Mouse (Mus musculus) limb, embryonic 10.5 days (tissue): ENCODE measurements around the gene Sipa1l3. TPM values are rescaled to one million over a fixed set of nuclear protein-coding genes. Genes with fewer than 3 reads are reported as not detected.

Experiments used
- DNase-seq: peaks from one replicate; pipeline ENCODE4 v3.0.0-alpha.2; 2017; ENCODE audit warnings: low spot score
- H3K27ac ChIP-seq: fragments of 300-500 bp; sonication (generic); 2 replicates; pipeline ENCODE4 v1.5.1; 2016; ENCODE audit warnings: mild to moderate bottlenecking
- H3K27me3 ChIP-seq: fragments of 300-500 bp; sonication (generic); 2 replicates; pipeline ENCODE4 v1.6.1; 2016; ENCODE audit warnings: low read depth, mild to moderate bottlenecking; ENCODE audit not compliant: poor library complexity, severe bottlenecking
- H3K36me3 ChIP-seq: fragments of 300-500 bp; sonication (generic); 2 replicates; pipeline ENCODE4 v1.6.1; 2016; ENCODE audit warnings: mild to moderate bottlenecking, moderate library complexity
- H3K4me1 ChIP-seq: fragments of 300-500 bp; sonication (generic); 2 replicates; pipeline ENCODE4 v1.6.1; 2016
- H3K4me3 ChIP-seq: fragments of 300-500 bp; sonication (generic); 2 replicates; pipeline ENCODE4 v1.5.1; 2016; ENCODE audit warnings: mild to moderate bottlenecking, moderate library complexity
- H3K9me3 ChIP-seq: fragments of 300-500 bp; sonication (generic); replicated peaks from 2 replicates; pipeline ENCODE4 v1.6.1; 2016; ENCODE audit warnings: mild to moderate bottlenecking
- WGBS: fragments of 180-500 bp; shearing (Covaris S2); methylation state at CpG from one replicate; pipeline ENCODE4 v1.1.7; 2016; 5-methylcytosine and 5-hydroxymethylcytosine counted together
- polyA plus RNA-seq: library from polyadenylated mRNA; unstranded; fragments of >200 nt; fragmentation: Nextera tagmentation; extraction: Ambion mirVana; gene quantifications from 2 replicates; pipeline ENCODE4 v1.2.1, GENCODE M21; 2016

Sipa1l3 gene
- polyA plus RNA-seq, 1 experiment from 2014 or later = 12.6 TPM

DNA sequence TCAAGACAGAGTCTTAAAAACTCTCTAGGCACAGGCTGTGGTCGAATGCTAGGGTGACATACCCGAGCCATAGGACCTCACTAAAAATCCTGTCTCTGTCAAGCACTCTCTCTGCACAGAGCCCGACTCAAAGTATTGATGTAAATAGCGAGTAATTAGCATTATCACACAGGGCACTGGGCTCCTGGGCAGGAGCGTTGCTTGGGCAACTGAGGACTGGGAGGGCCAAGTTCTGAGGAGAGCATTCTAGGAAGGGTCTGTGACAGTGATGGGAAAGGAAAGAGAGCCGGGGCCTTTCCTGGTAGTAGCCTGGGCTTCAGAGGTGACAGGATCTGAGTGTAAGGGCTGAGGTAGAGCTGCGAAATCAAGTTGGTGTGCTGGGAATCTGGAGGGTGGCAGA, 212.3 kb downstream of the Sipa1l3 start:
- peaks cover 28% of the 10 kb centered on the region for H3K27me3 ChIP-seq
- 29% methylated on average over 7 of the region's 7 CpGs for WGBS
- H3K4me1 ChIP-seq = peaks cover 60% of the 10 kb centered on the region
- no peaks in the 10 kb centered on the region for H3K9me3 ChIP-seq
- 0 out of 2 replicates have a peak overlapping the region, but pooled peaks have one; percentile 34 for H3K27ac ChIP-seq
- H3K36me3 ChIP-seq = peaks cover 6% of the 10 kb centered on the region
- H3K4me3 ChIP-seq = peak overlapping the region; percentile 76; the same call in 1 of the 2 replicates
- DNase-seq = no peak

DNA sequence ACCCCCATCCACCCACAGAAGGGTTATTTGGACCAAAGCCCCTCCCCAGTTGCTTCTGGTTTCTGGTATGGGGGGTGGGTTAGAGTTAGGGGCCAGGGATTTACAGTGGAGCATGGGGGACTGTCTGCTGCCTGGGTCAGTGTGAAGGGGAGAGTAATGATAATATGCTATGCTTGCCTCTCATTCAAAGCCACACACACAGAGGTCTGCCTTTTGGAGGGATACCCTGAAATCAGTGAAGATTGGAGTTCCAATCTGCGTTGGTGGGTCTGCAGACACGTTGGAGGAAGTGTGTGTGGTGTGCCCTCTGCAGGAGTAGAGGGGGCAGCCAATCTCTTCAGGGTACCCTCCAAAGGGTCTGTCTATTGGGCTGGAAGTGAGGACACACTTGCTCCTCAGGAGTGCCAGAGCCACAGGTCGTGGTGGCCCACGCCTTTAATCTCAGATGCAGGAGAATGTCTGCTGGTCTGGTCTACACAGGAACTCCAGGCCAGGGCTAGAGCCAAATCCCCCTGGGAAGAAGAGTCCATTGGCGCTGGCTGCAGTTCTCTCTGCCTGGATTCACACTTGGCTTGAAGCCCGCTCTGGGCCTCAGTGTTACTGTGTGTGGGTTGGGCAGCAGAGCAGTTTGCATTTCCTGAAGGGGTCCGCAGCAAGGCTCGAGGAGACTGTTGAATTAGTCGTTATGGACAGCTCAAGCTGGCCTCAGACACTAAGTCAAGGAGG, 213.0 kb downstream of the Sipa1l3 start:
- WGBS = 20% methylated on average over 9 of the region's 9 CpGs
- peaks cover 28% of the 10 kb centered on the region for H3K27me3 ChIP-seq
- peak overlapping the region; percentile 85 for H3K27ac ChIP-seq

GRCm38 (mm10) chr7:29304463-29305262, 213.8 kb downstream of the Sipa1l3 start:
- under 1% methylated on average over 48 of the region's 48 CpGs for WGBS
- no peaks in the 10 kb centered on the region for H3K36me3 ChIP-seq
- peaks cover 24% of the 10 kb centered on the region for H3K27me3 ChIP-seq
- H3K27ac ChIP-seq = peak overlapping the region; percentile 85
- DNase-seq = peak; percentile 66
- H3K4me1 ChIP-seq = peaks cover 57% of the 10 kb centered on the region
- H3K4me3 ChIP-seq = peak overlapping the region; percentile 76
- H3K9me3 ChIP-seq = no peaks in the 10 kb centered on the region

More for the DNA sequence above, 213.0 kb downstream of the Sipa1l3 start:
- Histone ChIP-seq H3K4me3 (peak overlapping the region; percentile 76), H3K36me3 (no peaks in the 10 kb centered on the region), H3K9me3 (no peaks in the 10 kb centered on the region), H3K4me1 (peaks cover 60% of the 10 kb centered on the region)
- DNase-seq = peak; percentile 37

DNA sequence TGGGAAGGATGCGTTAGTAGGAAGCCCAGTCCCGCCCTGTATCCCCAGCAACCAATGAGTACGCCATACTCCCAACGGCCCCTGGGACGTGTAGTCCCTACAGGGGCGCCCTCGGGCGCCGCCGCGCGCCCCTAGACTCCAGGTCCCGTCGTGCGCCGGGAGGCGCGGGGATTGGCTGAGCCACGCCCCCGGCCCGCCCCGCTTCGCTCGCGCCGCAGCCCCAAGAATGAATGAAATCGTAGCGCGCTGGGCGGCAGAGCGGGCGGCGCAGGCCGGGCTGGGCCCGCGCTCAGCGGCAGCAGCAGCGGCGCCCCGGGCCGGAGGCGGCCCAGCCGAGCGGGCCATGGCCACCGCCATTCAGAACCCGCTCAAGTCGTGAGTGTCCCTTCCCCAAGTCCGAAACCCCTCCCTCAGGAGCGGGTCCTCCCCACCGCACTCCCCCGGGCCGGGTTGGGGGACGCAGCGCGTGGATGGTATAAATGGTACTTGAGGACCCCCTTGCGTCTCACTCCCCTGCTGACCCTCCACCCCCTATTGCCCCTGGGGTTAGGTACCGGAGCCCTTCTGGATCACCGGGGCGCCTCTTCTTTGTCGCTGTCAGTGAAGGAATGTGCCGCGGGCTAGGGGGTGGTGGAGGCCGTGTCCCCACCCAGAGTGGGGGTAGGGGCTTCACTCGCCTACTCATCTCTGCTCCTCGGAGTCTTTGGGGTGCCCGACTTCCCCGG, 214.5 kb downstream of the Sipa1l3 start, which contains the start of gene Dpf1:
Gene Dpf1 (plus strand): TSS at position 214 of the 725 bp plus-strand sequence.
- Histone ChIP-seq H3K36me3 (no peaks in the 10 kb centered on the region), H3K4me1 (peaks cover 50% of the 10 kb centered on the region), H3K9me3 (no peaks in the 10 kb centered on the region), H3K27me3 (peaks cover 20% of the 10 kb centered on the region), H3K27ac (peak within 1 kb of the TSS; percentile 85), H3K4me3 (peak within 1 kb of the TSS; percentile 76)
- under 1% methylated on average over 67 of the region's 67 CpGs for WGBS
- peak; percentile 88 for DNase-seq

GRCm38 (mm10) chr7:29302641-29303040, 215.8 kb downstream of the Sipa1l3 start:
- no peaks in the 10 kb centered on the region for H3K9me3 ChIP-seq
- 76% methylated on average over 7 of the region's 7 CpGs for WGBS
- peaks cover 37% of the 10 kb centered on the region for H3K4me1 ChIP-seq
- peaks cover 20% of the 10 kb centered on the region for H3K27me3 ChIP-seq
- H3K36me3 ChIP-seq = no peaks in the 10 kb centered on the region
- DNase-seq = no peak
- no peak overlapping the region for H3K27ac ChIP-seq
- no peak overlapping the region for H3K4me3 ChIP-seq

- DNase-seq = peak; percentile 85
- Histone ChIP-seq H3K27me3 (peaks cover 16% of the 10 kb centered on the region), H3K4me3 (peak overlapping the region; percentile 30), H3K4me1 (peaks cover 26% of the 10 kb centered on the region), H3K27ac (peak overlapping the region; percentile 76), H3K36me3 (no peaks in the 10 kb centered on the region), H3K9me3 (no peaks in the 10 kb centered on the region)
- 2% methylated on average over 7 of the region's 7 CpGs for WGBS
These were observed 217.3 kb downstream of the Sipa1l3 start for GRCm38 (mm10) chr7:29301127-29301566.

DNA sequence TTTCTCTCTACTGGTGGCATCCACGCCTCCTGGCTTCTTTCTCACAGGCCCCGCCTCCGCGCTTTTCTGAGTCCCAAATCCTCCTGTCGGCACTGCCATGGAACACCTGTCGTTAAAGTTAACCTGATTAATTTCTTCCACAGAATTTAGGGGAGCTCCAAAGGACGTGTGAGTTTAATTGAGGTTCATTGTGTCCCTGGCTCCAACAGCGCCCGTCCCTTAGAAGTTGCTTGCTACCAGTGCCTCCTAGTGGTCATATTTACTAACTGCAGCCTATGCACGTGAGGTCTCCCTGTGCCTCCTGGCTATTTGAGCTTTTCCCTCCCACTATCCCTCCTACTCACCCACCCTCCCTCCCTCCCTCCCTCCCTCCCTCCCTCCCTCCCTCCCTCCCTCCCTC, 221.4 kb downstream of the Sipa1l3 start:
- Histone ChIP-seq H3K4me3 (no peak overlapping the region), H3K36me3 (no peaks in the 10 kb centered on the region), H3K27me3 (peaks cover 10% of the 10 kb centered on the region; the same call in 1 of the 2 replicates), H3K4me1 (peaks cover 24% of the 10 kb centered on the region), H3K9me3 (no peaks in the 10 kb centered on the region), H3K27ac (no peak overlapping the region)
- 13% methylated on average over 10 of the region's 10 CpGs for WGBS
- peak; percentile 71 for DNase-seq

- H3K4me1 ChIP-seq = peaks cover 33% of the 10 kb centered on the region
- peaks cover 10% of the 10 kb centered on the region; the same call in 1 of the 2 replicates for H3K27me3 ChIP-seq
- no peak overlapping the region for H3K27ac ChIP-seq
- no peaks in the 10 kb centered on the region for H3K9me3 ChIP-seq
- no peaks in the 10 kb centered on the region for H3K36me3 ChIP-seq
- DNase-seq = no peak
- no peak overlapping the region for H3K4me3 ChIP-seq
- WGBS = 80% methylated on average over 24 of the region's 24 CpGs
These were observed 222.4 kb downstream of the Sipa1l3 start for GRCm38 (mm10) chr7:29295861-29296647.

DNA sequence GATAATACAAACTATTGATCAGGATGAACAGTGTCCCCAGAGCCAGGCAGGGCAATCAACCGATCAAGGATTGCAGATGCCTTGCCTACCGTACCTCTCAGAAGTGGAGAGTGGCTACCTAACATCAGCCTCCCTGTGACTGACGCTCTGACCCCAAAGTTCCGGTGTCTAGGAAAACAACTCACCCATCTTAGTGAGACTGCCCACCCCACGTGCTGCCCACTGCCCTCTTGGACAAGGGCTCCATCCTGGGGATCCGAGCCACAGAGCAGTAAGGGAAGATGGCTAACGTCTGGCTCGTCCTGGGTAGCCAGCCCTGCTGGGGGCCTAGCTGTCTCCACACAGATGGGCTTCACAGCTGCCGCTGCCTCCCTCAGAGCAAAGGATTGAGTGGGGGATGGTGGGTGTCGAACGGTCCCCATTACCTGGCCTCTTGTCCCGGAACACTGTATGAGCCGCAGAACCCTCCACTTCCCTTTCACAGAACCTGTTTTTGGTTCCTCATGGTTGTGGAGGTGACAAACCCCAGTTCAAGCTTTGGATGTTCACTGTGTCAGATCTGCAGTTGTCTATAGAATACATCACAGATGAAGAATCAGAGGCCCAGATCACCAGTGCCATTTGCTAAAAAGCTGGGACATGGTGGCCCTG, 224.2 kb downstream of the Sipa1l3 start:
- WGBS = 68% methylated on average over 13 of the region's 13 CpGs
- no peak overlapping the region for H3K4me3 ChIP-seq
- peak overlapping the region; percentile 44; the same call in 1 of the 2 replicates for H3K27ac ChIP-seq
- peaks cover 25% of the 10 kb centered on the region for H3K27me3 ChIP-seq
- H3K4me1 ChIP-seq = peaks cover 51% of the 10 kb centered on the region
- no peaks in the 10 kb centered on the region for H3K36me3 ChIP-seq
- H3K9me3 ChIP-seq = no peaks in the 10 kb centered on the region
- no peak for DNase-seq

DNA sequence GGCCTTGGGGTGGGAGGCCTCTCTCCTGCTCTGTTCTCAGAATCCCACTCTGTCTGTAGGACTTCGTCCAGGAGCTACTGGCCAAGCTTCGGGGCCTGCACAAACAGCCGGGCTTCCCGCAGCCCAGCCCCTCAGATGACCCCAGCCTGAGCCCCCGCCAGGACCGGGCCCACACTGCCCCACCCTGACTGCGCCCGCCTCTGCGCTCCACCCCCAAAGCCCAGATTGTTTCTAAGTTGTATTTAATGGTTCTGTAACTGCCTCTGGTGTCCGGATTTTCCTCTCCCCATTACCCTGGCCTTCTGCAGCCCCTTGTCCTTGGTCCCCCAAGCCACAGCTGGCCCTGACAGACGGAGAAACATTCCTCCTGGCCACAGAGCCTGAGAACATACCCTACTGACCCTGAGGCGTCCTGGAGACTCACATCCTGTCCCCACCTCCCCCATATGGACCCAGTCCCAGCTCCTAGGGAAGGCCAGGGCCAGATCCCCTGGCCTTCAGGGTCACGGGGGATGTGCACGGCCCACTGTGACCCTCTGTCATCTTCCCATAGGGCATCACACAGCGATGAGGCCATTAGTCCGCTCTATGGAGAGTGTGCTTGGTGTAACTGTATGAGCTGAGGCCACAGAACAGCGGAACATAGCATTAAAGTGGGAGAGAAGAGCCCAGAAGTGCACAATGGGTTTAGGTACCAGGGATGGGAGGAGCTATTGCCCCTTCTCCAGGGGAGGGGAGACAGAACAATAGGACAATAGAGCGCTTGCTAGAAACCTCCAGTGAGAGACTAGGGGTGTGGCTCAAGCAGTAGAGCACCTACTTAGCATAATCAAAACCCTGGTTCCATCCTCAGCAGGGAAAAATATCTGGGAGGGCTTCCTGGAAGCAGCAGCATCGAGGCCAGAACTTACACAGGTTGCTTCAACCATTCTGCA, 225.0 kb downstream of the Sipa1l3 start:
- H3K4me3 ChIP-seq = peak overlapping the region; percentile 18; the same call in 1 of the 2 replicates
- H3K4me1 ChIP-seq = peaks cover 60% of the 10 kb centered on the region
- no peaks in the 10 kb centered on the region for H3K9me3 ChIP-seq
- DNase-seq = peak; percentile 47
- peaks cover 28% of the 10 kb centered on the region for H3K27me3 ChIP-seq
- peak overlapping the region; percentile 82 for H3K27ac ChIP-seq
- WGBS = 21% methylated on average over 19 of the region's 19 CpGs
- H3K36me3 ChIP-seq = no peaks in the 10 kb centered on the region
